Mouse (Mus musculus) hindbrain, embryonic 10.5 days (tissue): ENCODE results near the gene Krt42. TPM values are rescaled to one million over a fixed set of nuclear protein-coding genes. Genes with fewer than 3 reads are reported as not detected.

ENCODE experiments used
- DNase-seq: peaks from one replicate; pipeline ENCODE4 v3.0.0-alpha.2; 2017; ENCODE audit warnings: low spot score
- H3K27ac ChIP-seq: fragments of 300-500 bp; sonication (generic); 2 replicates; pipeline ENCODE4 v1.5.1; 2016; ENCODE audit warnings: mild to moderate bottlenecking, moderate library complexity
- H3K27me3 ChIP-seq: fragments of 300-500 bp; sonication (generic); 2 replicates; pipeline ENCODE4 v1.6.1; 2016; ENCODE audit warnings: mild to moderate bottlenecking; ENCODE audit not compliant: poor library complexity, insufficient read depth, severe bottlenecking
- H3K36me3 ChIP-seq: fragments of 300-500 bp; sonication (generic); 2 replicates; pipeline ENCODE4 v1.6.1; 2016; ENCODE audit warnings: mild to moderate bottlenecking, moderate library complexity
- H3K4me1 ChIP-seq: fragments of 300-500 bp; sonication (generic); replicated peaks from 2 replicates; pipeline ENCODE4 v1.6.1; 2016; ENCODE audit warnings: mild to moderate bottlenecking
- H3K4me3 ChIP-seq: fragments of 300-500 bp; sonication (generic); 2 replicates; pipeline ENCODE4 v1.5.1; 2016; ENCODE audit warnings: mild to moderate bottlenecking, moderate library complexity
- H3K9me3 ChIP-seq: fragments of 300-500 bp; sonication (generic); 2 replicates; pipeline ENCODE4 v1.6.1; 2016; ENCODE audit warnings: mild to moderate bottlenecking, moderate library complexity
- WGBS: fragments of 180-500 bp; shearing (Covaris S2); methylation state at CpG from one replicate; pipeline ENCODE4 v1.1.7; 2016; 5-methylcytosine and 5-hydroxymethylcytosine counted together
- polyA plus RNA-seq: library from polyadenylated mRNA; unstranded; fragments of >200 nt; fragmentation: Nextera tagmentation; extraction: Ambion mirVana; gene quantifications from 2 replicates; pipeline ENCODE4 v1.2.1, GENCODE M21; 2016

Krt42 gene
- polyA plus RNA-seq, 1 experiment from 2014 or later = not detected

GRCm38 (mm10) chr11:100219304-100219703 lies 50.4 kb downstream of the Krt42 start:
- 87% methylated on average over 4 of the region's 4 CpGs for WGBS
- DNase-seq = no peak
- no peak overlapping the region for H3K27ac ChIP-seq

More at GRCm38 (mm10) chr11:100219304-100219703, 50.4 kb downstream of the Krt42 start:
- Histone ChIP-seq H3K36me3 (no peaks in the 10 kb centered on the region), H3K27me3 (no peaks in the 10 kb centered on the region), H3K4me3 (no peak overlapping the region), H3K9me3 (no peaks in the 10 kb centered on the region), H3K4me1 (no peaks in the 10 kb centered on the region)

Other genes starting within 250 kb of the Krt42 start
- gene Krt33b, start 240.0 kb downstream of the Krt42 start, polyA plus RNA-seq = not detected in 2 replicates
- gene Krt34, start 228.3 kb downstream of the Krt42 start, polyA plus RNA-seq = not detected in 2 replicates
- not detected in 2 replicates for gene Krt31, start 219.3 kb downstream of the Krt42 start, polyA plus RNA-seq
- gene Krt32, start 181.6 kb downstream of the Krt42 start, polyA plus RNA-seq = not detected in 2 replicates
- not detected in 2 replicates for gene Krt35, start 173.6 kb downstream of the Krt42 start, polyA plus RNA-seq
- gene Krt36, start 164.2 kb downstream of the Krt42 start, polyA plus RNA-seq = not detected in 2 replicates
- gene Krt13, start 148.3 kb downstream of the Krt42 start, polyA plus RNA-seq = 0.43 TPM in 1 of 2 replicates, not detected in the other
- 0.73 and 2.9 TPM in 2 replicates for gene Krt15, start 133.9 kb downstream of the Krt42 start, polyA plus RNA-seq
- gene Krt19, start 121.2 kb downstream of the Krt42 start, polyA plus RNA-seq = 11.4 and 12.7 TPM in 2 replicates
- not detected in 2 replicates for gene Krt9, start 76.6 kb downstream of the Krt42 start, polyA plus RNA-seq
- 1.5 and 1.9 TPM in 2 replicates for gene Krt14, start 62.3 kb downstream of the Krt42 start, polyA plus RNA-seq
- gene Krt16, start 21.0 kb downstream of the Krt42 start, polyA plus RNA-seq = not detected in 2 replicates
- 0.16 TPM in 1 of 2 replicates, not detected in the other for gene Krt17, start 8.8 kb downstream of the Krt42 start, polyA plus RNA-seq
- gene Eif1, start 50.0 kb upstream of the Krt42 start, polyA plus RNA-seq = 1,728 and 1,735 TPM in 2 replicates
- 0.90 TPM in 1 of 2 replicates, not detected in the other for gene Gast, start 64.5 kb upstream of the Krt42 start, polyA plus RNA-seq
- gene Hap1, start 86.3 kb upstream of the Krt42 start, polyA plus RNA-seq = 33.2 and 37.7 TPM in 2 replicates
- gene Jup, start 127.9 kb upstream of the Krt42 start, polyA plus RNA-seq = 45.0 and 53.6 TPM in 2 replicates
- gene P3h4, start 145.0 kb upstream of the Krt42 start, polyA plus RNA-seq = 27.0 and 27.8 TPM in 2 replicates
- 51.0 and 52.0 TPM in 2 replicates for gene Fkbp10, start 145.8 kb upstream of the Krt42 start, polyA plus RNA-seq
- gene Nt5c3b, start 171.9 kb upstream of the Krt42 start, polyA plus RNA-seq = 115 and 121 TPM in 2 replicates
- gene Klhl10, start 172.0 kb upstream of the Krt42 start, polyA plus RNA-seq = 0.58 and 0.63 TPM in 2 replicates
- gene Klhl11, start 202.9 kb upstream of the Krt42 start, polyA plus RNA-seq = 6.1 and 6.9 TPM in 2 replicates